Mouse (Mus musculus): ENCODE data around the gene Atp5e. TPM values are rescaled to one million over a fixed set of nuclear protein-coding genes. Genes with fewer than 3 reads are reported as not detected.

Gene Atp5e
- polyA plus RNA-seq, 1 experiment from 2014 or later = 529 TPM

GRCm38 (mm10) chr2:174478746-174479145 is 14.8 kb upstream of the Atp5e start:
- Histone ChIP-seq H3K4me1 (replicated peaks; ENCODE audit: control insufficient read depth, insufficient read depth, low read length) (no peaks in the 10 kb centered on the region), H3K27me3 (replicated peaks; ENCODE audit: control insufficient read depth, insufficient read depth, low read length) (no peaks in the 10 kb centered on the region), H3K4me3 (replicated peaks; ENCODE audit: low read length) (no peak overlapping the region), H3K9ac (replicated peaks; ENCODE audit: low read depth, low read length) (no peak overlapping the region), H3K36me3 (ENCODE audit: control insufficient read depth, insufficient read depth) (no peaks in the 10 kb centered on the region), H3K27ac (ENCODE audit: low read length) (no peak overlapping the region), H3K9me3 (ENCODE audit: control insufficient read depth, low read length) (no peaks in the 10 kb centered on the region), H3K4me2 (ENCODE audit: low read length) (no peak overlapping the region)
- ATAC-seq = no peak
- WGBS = 62% methylated on average over 5 of the region's 5 CpGs

GRCm38 (mm10) chr2:174477543-174478319 is 13.8 kb upstream of the Atp5e start:
- Histone ChIP-seq H3K4me1 (replicated peaks; ENCODE audit: control insufficient read depth, insufficient read depth, low read length) (peaks cover 3% of the 10 kb centered on the region), H3K4me2 (ENCODE audit: low read length) (no peak overlapping the region), H3K27ac (ENCODE audit: low read length) (no peak overlapping the region), H3K36me3 (ENCODE audit: control insufficient read depth, insufficient read depth) (no peaks in the 10 kb centered on the region), H3K9ac (replicated peaks; ENCODE audit: low read depth, low read length) (no peak overlapping the region), H3K27me3 (replicated peaks; ENCODE audit: control insufficient read depth, insufficient read depth, low read length) (no peaks in the 10 kb centered on the region), H3K9me3 (ENCODE audit: control insufficient read depth, low read length) (no peaks in the 10 kb centered on the region), H3K4me3 (replicated peaks; ENCODE audit: low read length) (no peak overlapping the region)
- 83% methylated on average over 3 of the region's 3 CpGs for WGBS
- no peak for ATAC-seq

- Histone ChIP-seq H3K27ac (ENCODE audit: low read length) (no peak overlapping the region), H3K9ac (replicated peaks; ENCODE audit: low read depth, low read length) (peak overlapping the region; percentile 33; the same call in 1 of the 2 replicates), H3K4me3 (replicated peaks; ENCODE audit: low read length) (peak overlapping the region; percentile 74), H3K4me2 (ENCODE audit: low read length) (peak overlapping the region; percentile 82), H3K27me3 (replicated peaks; ENCODE audit: control insufficient read depth, insufficient read depth, low read length) (no peaks in the 10 kb centered on the region), H3K9me3 (ENCODE audit: control insufficient read depth, low read length) (no peaks in the 10 kb centered on the region), H3K4me1 (replicated peaks; ENCODE audit: control insufficient read depth, insufficient read depth, low read length) (peaks cover 9% of the 10 kb centered on the region), H3K36me3 (ENCODE audit: control insufficient read depth, insufficient read depth) (no peaks in the 10 kb centered on the region)
- ATAC-seq = no peak
- WGBS = 84% methylated on average over 5 of the region's 5 CpGs
Measured at GRCm38 (mm10) chr2:174473550-174473927, 9.6 kb upstream of the Atp5e start.

- Histone ChIP-seq H3K9me3 (ENCODE audit: control insufficient read depth, low read length) (no peaks in the 10 kb centered on the region), H3K27me3 (replicated peaks; ENCODE audit: control insufficient read depth, insufficient read depth, low read length) (no peaks in the 10 kb centered on the region), H3K4me1 (replicated peaks; ENCODE audit: control insufficient read depth, insufficient read depth, low read length) (peaks cover 9% of the 10 kb centered on the region), H3K4me2 (ENCODE audit: low read length) (peak within 1 kb of the TSS; percentile 82), H3K4me3 (replicated peaks; ENCODE audit: low read length) (peak within 1 kb of the TSS; percentile 74), H3K27ac (ENCODE audit: low read length) (0 out of 2 replicates have a peak within 1 kb of the TSS, but pooled peaks have one; percentile 15), H3K9ac (replicated peaks; ENCODE audit: low read depth, low read length) (peak within 1 kb of the TSS; percentile 71), H3K36me3 (ENCODE audit: control insufficient read depth, insufficient read depth) (no peaks in the 10 kb centered on the region)
- ATAC-seq = peak; percentile 99
- under 1% methylated on average over 53 of the region's 53 CpGs for WGBS
Measured at GRCm38 (mm10) chr2:174472818-174473549, 9.1 kb upstream of the Atp5e start, which contains the start of gene Prelid3b. Gene Prelid3b (minus strand): TSS chr2:174473081.

GRCm38 (mm10) chr2:174472407-174472806 is 8.5 kb upstream of the Atp5e start:
- H3K4me2 ChIP-seq (ENCODE audit: low read length) = peak overlapping the region; percentile 82
- 0 out of 2 replicates have a peak overlapping the region, but pooled peaks have one; percentile 15 for H3K27ac ChIP-seq (ENCODE audit: low read length)
- H3K4me1 ChIP-seq (replicated peaks; ENCODE audit: control insufficient read depth, insufficient read depth, low read length) = peaks cover 9% of the 10 kb centered on the region
- H3K27me3 ChIP-seq (replicated peaks; ENCODE audit: control insufficient read depth, insufficient read depth, low read length) = no peaks in the 10 kb centered on the region
- H3K9me3 ChIP-seq (ENCODE audit: control insufficient read depth, low read length) = no peaks in the 10 kb centered on the region
- no peaks in the 10 kb centered on the region for H3K36me3 ChIP-seq (ENCODE audit: control insufficient read depth, insufficient read depth)
- 7% methylated on average over 30 of the region's 30 CpGs for whole genome bisulfite sequencing
- peak overlapping the region; percentile 71 for H3K9ac ChIP-seq (replicated peaks; ENCODE audit: low read depth, low read length)
- H3K4me3 ChIP-seq (replicated peaks; ENCODE audit: low read length) = peak overlapping the region; percentile 74
- peak; percentile 19 for ATAC-seq

GRCm38 (mm10) chr2:174470786-174471405 is 7.0 kb upstream of the Atp5e start:
- no peak overlapping the region for H3K27ac ChIP-seq (ENCODE audit: low read length)
- H3K36me3 ChIP-seq (ENCODE audit: control insufficient read depth, insufficient read depth) = no peaks in the 10 kb centered on the region; the same call in 1 of the 2 replicates
- no peak overlapping the region for H3K9ac ChIP-seq (replicated peaks; ENCODE audit: low read depth, low read length)
- WGBS = 95% methylated on average over 7 of the region's 7 CpGs
- no peaks in the 10 kb centered on the region for H3K9me3 ChIP-seq (ENCODE audit: control insufficient read depth, low read length)
- no peaks in the 10 kb centered on the region for H3K27me3 ChIP-seq (replicated peaks; ENCODE audit: control insufficient read depth, insufficient read depth, low read length)
- no peak overlapping the region for H3K4me2 ChIP-seq (ENCODE audit: low read length)
- ATAC-seq = no peak
- no peak overlapping the region for H3K4me3 ChIP-seq (replicated peaks; ENCODE audit: low read length)
- peaks cover 9% of the 10 kb centered on the region for H3K4me1 ChIP-seq (replicated peaks; ENCODE audit: control insufficient read depth, insufficient read depth, low read length)

GRCm38 (mm10) chr2:174470333-174470732 is 6.4 kb upstream of the Atp5e start:
- no peak overlapping the region for H3K27ac ChIP-seq (ENCODE audit: low read length)
- ATAC-seq = no peak
- H3K4me2 ChIP-seq (ENCODE audit: low read length) = no peak overlapping the region
- H3K9me3 ChIP-seq (ENCODE audit: control insufficient read depth, low read length) = no peaks in the 10 kb centered on the region
- peaks cover 9% of the 10 kb centered on the region for H3K4me1 ChIP-seq (replicated peaks; ENCODE audit: control insufficient read depth, insufficient read depth, low read length)
- H3K27me3 ChIP-seq (replicated peaks; ENCODE audit: control insufficient read depth, insufficient read depth, low read length) = no peaks in the 10 kb centered on the region
- no peak overlapping the region for H3K4me3 ChIP-seq (replicated peaks; ENCODE audit: low read length)
- no peaks in the 10 kb centered on the region; the same call in 1 of the 2 replicates for H3K36me3 ChIP-seq (ENCODE audit: control insufficient read depth, insufficient read depth)
- 94% methylated on average over 4 of the region's 4 CpGs for WGBS
- no peak overlapping the region for H3K9ac ChIP-seq (replicated peaks; ENCODE audit: low read depth, low read length)

- H3K4me3 ChIP-seq (replicated peaks; ENCODE audit: low read length) = peak overlapping the region; percentile 97
Measured at GRCm38 (mm10) chr2:174463370-174463769, 535 bp downstream of the Atp5e start.

GRCm38 (mm10) chr2:174459365-174459764 is 4.5 kb downstream of the Atp5e start:
- H3K4me2 ChIP-seq (ENCODE audit: low read length) = no peak overlapping the region
- 40% methylated on average over 2 of the region's 2 CpGs for WGBS
- H3K9me3 ChIP-seq (ENCODE audit: control insufficient read depth, low read length) = no peaks in the 10 kb centered on the region
- no peak overlapping the region for H3K4me3 ChIP-seq (replicated peaks; ENCODE audit: low read length)
- no peak overlapping the region for H3K27ac ChIP-seq (ENCODE audit: low read length)
- peaks cover 10% of the 10 kb centered on the region; the same call in 1 of the 2 replicates for H3K36me3 ChIP-seq (ENCODE audit: control insufficient read depth, insufficient read depth)
- ATAC-seq = no peak
- H3K27me3 ChIP-seq (replicated peaks; ENCODE audit: control insufficient read depth, insufficient read depth, low read length) = no peaks in the 10 kb centered on the region
- H3K9ac ChIP-seq (replicated peaks; ENCODE audit: low read depth, low read length) = no peak overlapping the region
- H3K4me1 ChIP-seq (replicated peaks; ENCODE audit: control insufficient read depth, insufficient read depth, low read length) = peaks cover 10% of the 10 kb centered on the region

More at GRCm38 (mm10) chr2:174463370-174463769, 535 bp downstream of the Atp5e start:
- Histone ChIP-seq H3K9me3 (ENCODE audit: control insufficient read depth, low read length) (no peaks in the 10 kb centered on the region), H3K4me1 (replicated peaks; ENCODE audit: control insufficient read depth, insufficient read depth, low read length) (peaks cover 10% of the 10 kb centered on the region), H3K27ac (ENCODE audit: low read length) (no peak overlapping the region), H3K9ac (replicated peaks; ENCODE audit: low read depth, low read length) (peak overlapping the region; percentile 93), H3K4me2 (ENCODE audit: low read length) (peak overlapping the region; percentile 87), H3K36me3 (ENCODE audit: control insufficient read depth, insufficient read depth) (peaks cover 10% of the 10 kb centered on the region; the same call in 1 of the 2 replicates), H3K27me3 (replicated peaks; ENCODE audit: control insufficient read depth, insufficient read depth, low read length) (no peaks in the 10 kb centered on the region)
- WGBS = 37% methylated on average over 10 of the region's 10 CpGs
- peak; percentile 14 for ATAC-seq
